Mouse (Mus musculus) adrenal gland, postnatal 25 days (tissue): ENCODE results near the gene Myadm. TPM values are rescaled to one million over a fixed set of nuclear protein-coding genes. Genes with fewer than 3 reads are reported as not detected.

Source experiments
- total RNA-seq: library from RNA; stranded (reverse); gene quantifications from 2 replicates; pipeline ENCODE4 v1.2.3, GENCODE M21; 2021

Gene Myadm
- total RNA-seq, 1 experiment from 2014 or later = 71.5 TPM

Other genes with a start within 250 kb of the Myadm start
- not detected in 2 replicates for gene AU018091, start 119.9 kb upstream of the Myadm start, total RNA-seq
- not detected in 2 replicates for gene Nlrp12, start 39.3 kb upstream of the Myadm start, total RNA-seq
- 1.0 and 1.2 TPM in 2 replicates for gene Prkcg, start 99 bp downstream of the Myadm start, total RNA-seq
- gene Cacng7, start 43.9 kb downstream of the Myadm start, total RNA-seq = 6.6 and 10.1 TPM in 2 replicates
- gene Cacng8, start 101.6 kb downstream of the Myadm start, total RNA-seq = 2.5 and 5.1 TPM in 2 replicates
- gene Cacng6, start 135.1 kb downstream of the Myadm start, total RNA-seq = not detected in 2 replicates
- gene Tarm1, start 213.5 kb downstream of the Myadm start, total RNA-seq = 1.0 and 1.2 TPM in 2 replicates